Mouse (Mus musculus): Measurements from ENCODE around the gene Tigit.

The Tigit gene

GRCm38 (mm10) chr16:43663978-43664579 is at the start of gene Tigit:
Gene Tigit, minus strand, starts transcription at chr16:43664146.
- no peak for DNase-seq (ENCODE audit: low spot score in 2 of 2)

GRCm38 (mm10) chr16:43711361-43711760 is 47.4 kb upstream of the Tigit start:
- no peak for DNase-seq (ENCODE audit: low spot score in 2 of 2)

- DNase-seq (ENCODE audit: low spot score in 2 of 2) = no peak
These were observed 46.7 kb upstream of the Tigit start for GRCm38 (mm10) chr16:43710651-43711050.

GRCm38 (mm10) chr16:43710134-43710475 is 46.2 kb upstream of the Tigit start:
- DNase-seq (ENCODE audit: low spot score in 2 of 2) = no peak

GRCm38 (mm10) chr16:43709432-43710133 is 45.6 kb upstream of the Tigit start:
- peak; percentile 15 to 43 for DNase-seq (ENCODE audit: low spot score in 2 of 2)

GRCm38 (mm10) chr16:43709062-43709413 is 45.1 kb upstream of the Tigit start:
- DNase-seq (ENCODE audit: low spot score in 2 of 2) = peak in 1 of 2 experiments; percentile 14

- DNase-seq (ENCODE audit: low spot score in 2 of 2) = peak in 1 of 2 experiments; percentile 6
These were observed 44.6 kb upstream of the Tigit start for GRCm38 (mm10) chr16:43708335-43709061.

- no peak for DNase-seq (ENCODE audit: low spot score in 2 of 2)
These were observed 38.0 kb upstream of the Tigit start for GRCm38 (mm10) chr16:43701765-43702504.

- DNase-seq (ENCODE audit: low spot score in 2 of 2) = no peak
These were observed 36.6 kb upstream of the Tigit start for GRCm38 (mm10) chr16:43700575-43700974.

GRCm38 (mm10) chr16:43698735-43699649 is 35.0 kb upstream of the Tigit start:
- peak; percentile 58 to 66 for DNase-seq (ENCODE audit: low spot score in 2 of 2)

- DNase-seq (ENCODE audit: low spot score in 2 of 2) = no peak
These were observed 33.8 kb upstream of the Tigit start for GRCm38 (mm10) chr16:43697772-43698171.

GRCm38 (mm10) chr16:43695852-43696251 is 31.9 kb upstream of the Tigit start:
- DNase-seq (ENCODE audit: low spot score in 2 of 2) = no peak

- no peak for DNase-seq (ENCODE audit: low spot score in 2 of 2)
These were observed 30.2 kb upstream of the Tigit start for GRCm38 (mm10) chr16:43694104-43694503.

GRCm38 (mm10) chr16:43692611-43693010 is 28.7 kb upstream of the Tigit start:
- DNase-seq (ENCODE audit: low spot score in 2 of 2) = no peak

GRCm38 (mm10) chr16:43691741-43692140 is 27.8 kb upstream of the Tigit start:
- DNase-seq (ENCODE audit: low spot score in 2 of 2) = no peak

- no peak for DNase-seq (ENCODE audit: low spot score in 2 of 2)
These were observed 27.0 kb upstream of the Tigit start for GRCm38 (mm10) chr16:43690912-43691311.

GRCm38 (mm10) chr16:43690211-43690690 is 26.3 kb upstream of the Tigit start:
- DNase-seq (ENCODE audit: low spot score in 2 of 2) = peak; percentile 16 to 25

GRCm38 (mm10) chr16:43687968-43688367 is 24.0 kb upstream of the Tigit start:
- no peak for DNase-seq (ENCODE audit: low spot score in 2 of 2)

GRCm38 (mm10) chr16:43674400-43674799 is 10.5 kb upstream of the Tigit start:
- no peak for DNase-seq (ENCODE audit: low spot score in 2 of 2)

GRCm38 (mm10) chr16:43672697-43673096 is 8.8 kb upstream of the Tigit start:
- no peak for DNase-seq (ENCODE audit: low spot score in 2 of 2)

- DNase-seq (ENCODE audit: low spot score in 2 of 2) = no peak
These were observed 8.0 kb upstream of the Tigit start for GRCm38 (mm10) chr16:43671972-43672371.

Data from thymus, postnatal 10 days (tissue).